In the genomic region with DNA sequence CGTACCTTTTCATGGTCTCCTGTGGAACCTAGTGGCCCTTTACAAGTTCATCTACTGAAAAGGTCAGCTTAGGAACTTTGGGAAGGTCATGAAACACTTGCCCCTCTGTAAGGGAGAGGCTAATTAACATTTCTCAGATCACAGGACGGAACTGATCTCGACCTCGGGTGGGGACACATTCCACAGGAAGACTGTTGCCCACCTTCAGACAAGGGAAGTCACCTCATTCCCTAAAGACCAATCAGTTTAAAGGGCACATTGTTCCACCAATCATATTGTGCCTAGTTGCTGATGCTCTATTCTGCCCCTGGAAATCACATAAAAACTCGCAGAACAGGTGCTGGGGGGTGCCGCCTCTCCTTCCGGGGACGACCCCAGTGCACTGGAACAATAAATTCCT, we compare ENCODE assay signal across 26 mouse cellular contexts.
"Had no signal": no experiment of that assay in that cellular context is flagged by ENCODE, and none has a peak within 500 bp of the region (broad histone marks: within the 10 kb centered on the region; RNA-seq: fewer than 3 reads in every experiment).

No protein-coding gene starts in this region.

- ATAC-seq: inflammation-experienced regulatory T-cells, adult 6 months; intestine, embryonic 15.5 days; intestine, postnatal 0 days; liver, embryonic 12.5 days had no signal

- H3K4me1 ChIP-seq: heart, embryonic 15.5 days; hindbrain, embryonic 12.5 days; hindbrain, embryonic 15.5 days; intestine, embryonic 15.5 days; limb, embryonic 15.5 days; liver, embryonic 12.5 days had no signal

- H3K4me2 ChIP-seq: heart, embryonic 11.5 days; heart, embryonic 13.5 days; heart, embryonic 15.5 days; hindbrain, embryonic 12.5 days; hindbrain, embryonic 15.5 days; intestine, embryonic 15.5 days; limb, embryonic 13.5 days; limb, embryonic 15.5 days; liver, embryonic 12.5 days had no signal

- H3K4me3 ChIP-seq: heart, adult 2 months; heart, embryonic 13.5 days; heart, embryonic 15.5 days; hindbrain, embryonic 10.5 days; hindbrain, embryonic 12.5 days; hindbrain, embryonic 15.5 days; intestine, embryonic 15.5 days; layer of hippocampus, adult 2 months; left cerebral cortex, adult 2 months; limb, embryonic 13.5 days; limb, embryonic 15.5 days; liver, embryonic 12.5 days had no signal

- H3K36me3 ChIP-seq: heart, embryonic 13.5 days; heart, embryonic 15.5 days; hindbrain, embryonic 10.5 days; hindbrain, embryonic 12.5 days; hindbrain, embryonic 15.5 days; intestine, embryonic 15.5 days; limb, embryonic 13.5 days; limb, embryonic 15.5 days; liver, embryonic 12.5 days had no signal

- H3K9me3 ChIP-seq: heart, embryonic 13.5 days; heart, embryonic 15.5 days; hindbrain, embryonic 12.5 days; hindbrain, embryonic 15.5 days; intestine, embryonic 15.5 days; limb, embryonic 15.5 days; liver, embryonic 12.5 days had no signal

- H3K9ac ChIP-seq: heart, embryonic 13.5 days; heart, embryonic 15.5 days; hindbrain, embryonic 12.5 days; hindbrain, embryonic 15.5 days; intestine, embryonic 15.5 days; limb, embryonic 13.5 days; limb, embryonic 15.5 days; liver, embryonic 12.5 days; liver, embryonic 14.5 days had no signal

- H3K27ac ChIP-seq: heart, adult 2 months; heart, embryonic 13.5 days; heart, embryonic 15.5 days; hindbrain, embryonic 12.5 days; hindbrain, embryonic 15.5 days; intestine, embryonic 15.5 days; layer of hippocampus, adult 2 months; left cerebral cortex, adult 2 months; limb, embryonic 13.5 days; limb, embryonic 15.5 days; liver, embryonic 12.5 days; liver, embryonic 14.5 days had no signal

- DNase-seq: gastrocnemius, postnatal 14 days; gastrocnemius, postnatal 36 days; heart, adult 11 months; heart, adult 2 months; heart, postnatal 4 days; kidney, adult 18-20 months; kidney, adult 8-10 months; kidney, postnatal 10 days; kidney, postnatal 25 days; kidney, postnatal 4 days; lung, adult 18-20 months had no signal

- H3K27me3 ChIP-seq: heart, embryonic 13.5 days; heart, embryonic 15.5 days; hindbrain, embryonic 12.5 days; hindbrain, embryonic 15.5 days; intestine, embryonic 15.5 days; limb, embryonic 13.5 days; limb, embryonic 15.5 days; liver, embryonic 12.5 days had no signal
